In the genomic region with DNA sequence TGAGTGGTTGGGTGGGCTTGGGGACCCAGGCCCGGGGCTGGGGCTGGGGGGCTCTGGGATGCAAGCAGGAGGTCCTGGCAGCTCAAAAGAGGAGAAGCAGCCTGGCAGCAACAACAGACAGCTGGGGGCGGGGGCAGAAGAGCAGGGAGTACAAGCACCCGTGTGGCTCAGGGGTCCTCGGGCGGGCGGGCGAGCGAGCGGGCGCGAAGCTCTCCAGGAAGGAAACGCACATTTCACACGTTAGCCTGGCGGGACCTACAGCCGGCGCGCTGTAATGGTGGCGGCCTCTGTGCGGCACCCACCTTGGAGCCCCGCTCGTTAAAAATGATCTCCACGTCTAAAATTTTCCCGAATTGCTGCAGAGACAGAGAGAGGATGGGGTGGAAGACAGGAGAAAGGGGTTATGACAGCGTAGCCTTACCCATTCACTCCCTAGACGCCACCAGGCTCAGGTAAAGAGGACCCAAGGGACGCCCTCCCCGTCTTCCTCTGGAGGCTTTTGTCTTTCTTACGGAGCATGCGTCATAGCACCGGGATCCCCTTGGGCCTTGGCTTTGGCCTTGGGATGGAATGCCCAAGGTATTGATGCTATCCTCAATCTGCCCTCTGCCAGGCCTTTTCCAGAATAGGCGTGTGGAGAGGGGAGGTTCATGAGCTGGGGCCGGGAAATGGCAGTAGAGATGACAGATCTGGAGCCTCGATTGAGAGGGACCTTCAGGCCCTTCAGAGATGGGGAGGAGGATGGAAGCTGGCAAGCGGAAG, we compare ENCODE assay signal across 10 mouse cellular contexts. TPM values are rescaled to one million over a fixed set of nuclear protein-coding genes. Genes with fewer than 3 reads are reported as not detected.
DNase-seq lines count a peak whose midpoint lies in the region; ATAC-seq lines count a peak whose summit lies in the region.
"Had no signal": no experiment of that assay in that cellular context is flagged by ENCODE, and none has a peak within 500 bp of the region (broad histone marks: within the 10 kb centered on the region; RNA-seq: fewer than 3 reads in every experiment).

No protein-coding gene starts in this region.

- no peak overlapping the region for H3K27ac ChIP-seq in heart, embryonic 13.5 days (replicated peaks)
- no peak overlapping the region for H3K27ac ChIP-seq in limb, embryonic 11.5 days (replicated peaks; ENCODE audit: low read depth, low read length)
- H3K27ac ChIP-seq in limb, embryonic 10.5 days: no peak overlapping the region
- H3K27ac ChIP-seq in embryonic facial prominence, embryonic 13.5 days: no peak overlapping the region
- H3K27ac ChIP-seq: gastrocnemius, adult 2 months had no signal

- H3K9ac ChIP-seq in heart, embryonic 13.5 days: peak overlapping the region; percentile 37; the same call in 1 of the 2 replicates
- peak overlapping the region; percentile 2; the same call in 1 of the 2 replicates for H3K9ac ChIP-seq in limb, embryonic 11.5 days (ENCODE audit: low read length)
- H3K9ac ChIP-seq in embryonic facial prominence, embryonic 13.5 days: no peak overlapping the region

- peak overlapping the region; percentile 35 for H3K4me2 ChIP-seq in heart, embryonic 13.5 days
- H3K4me2 ChIP-seq in limb, embryonic 11.5 days (ENCODE audit: low read depth, severe bottlenecking): no peak overlapping the region
- peak overlapping the region; percentile 35 for H3K4me2 ChIP-seq in embryonic facial prominence, embryonic 13.5 days

- H3K27me3 ChIP-seq in heart, embryonic 13.5 days (replicated peaks): peaks cover 79% of the 10 kb centered on the region
- H3K27me3 ChIP-seq in limb, embryonic 11.5 days (ENCODE audit: control insufficient read depth, insufficient read depth, low read length): peaks cover 24% of the 10 kb centered on the region
- H3K27me3 ChIP-seq in limb, embryonic 10.5 days (ENCODE audit: low read depth, poor library complexity, severe bottlenecking): peaks cover 59% of the 10 kb centered on the region
- H3K27me3 ChIP-seq in embryonic facial prominence, embryonic 13.5 days: peaks cover 36% of the 10 kb centered on the region

- H3K4me3 ChIP-seq in heart, embryonic 13.5 days: no peak overlapping the region
- no peak overlapping the region for H3K4me3 ChIP-seq in limb, embryonic 11.5 days (ENCODE audit: low read depth, low read length)
- no peak overlapping the region for H3K4me3 ChIP-seq in limb, embryonic 10.5 days
- H3K4me3 ChIP-seq in embryonic facial prominence, embryonic 13.5 days: peak overlapping the region; percentile 4; the same call in 1 of the 2 replicates
- H3K4me3 ChIP-seq: gastrocnemius, adult 2 months had no signal

- no peak for ATAC-seq in heart, embryonic 13.5 days (ENCODE audit: extremely low read depth, insufficient number of reproducible peaks, low FRiP score, low TSS enrichment)
- ATAC-seq in limb, embryonic 11.5 days (ENCODE audit: insufficient number of reproducible peaks, low FRiP score, low TSS enrichment, low read depth): no peak
- ATAC-seq in embryonic facial prominence, embryonic 13.5 days (ENCODE audit: insufficient number of reproducible peaks, insufficient read depth, low FRiP score, low TSS enrichment, low read depth): no peak

- peaks cover 11% of the 10 kb centered on the region for H3K4me1 ChIP-seq in heart, embryonic 13.5 days
- 0 out of 2 replicates have a peak, but pooled peaks cover 2% of the 10 kb centered on the region for H3K4me1 ChIP-seq in limb, embryonic 11.5 days (ENCODE audit: control insufficient read depth, insufficient read depth, low read length)
- peaks cover 23% of the 10 kb centered on the region for H3K4me1 ChIP-seq in limb, embryonic 10.5 days
- peaks cover 10% of the 10 kb centered on the region for H3K4me1 ChIP-seq in embryonic facial prominence, embryonic 13.5 days

- 18% methylated on average over 34 of the region's 34 CpGs for WGBS in heart, embryonic 13.5 days
- 20% methylated on average over 34 of the region's 34 CpGs for WGBS in limb, embryonic 11.5 days
- WGBS in limb, embryonic 10.5 days: 24% methylated on average over 34 of the region's 34 CpGs
- 26% methylated on average over 34 of the region's 34 CpGs for WGBS in embryonic facial prominence, embryonic 13.5 days

- no peaks in the 10 kb centered on the region for H3K36me3 ChIP-seq in heart, embryonic 13.5 days
- no peaks in the 10 kb centered on the region for H3K36me3 ChIP-seq in limb, embryonic 11.5 days (ENCODE audit: control insufficient read depth, insufficient read depth, low read length)
- no peaks in the 10 kb centered on the region for H3K36me3 ChIP-seq in limb, embryonic 10.5 days
- H3K36me3 ChIP-seq in embryonic facial prominence, embryonic 13.5 days: no peaks in the 10 kb centered on the region

- H3K9me3 ChIP-seq in heart, embryonic 13.5 days: no peaks in the 10 kb centered on the region
- H3K9me3 ChIP-seq in limb, embryonic 11.5 days (ENCODE audit: control insufficient read depth, low read length): no peaks in the 10 kb centered on the region
- no peaks in the 10 kb centered on the region for H3K9me3 ChIP-seq in limb, embryonic 10.5 days (replicated peaks)
- no peaks in the 10 kb centered on the region for H3K9me3 ChIP-seq in embryonic facial prominence, embryonic 13.5 days

- DNase-seq in heart, postnatal 25 days (ENCODE audit: low spot score): no peak
- DNase-seq in limb, embryonic 11.5 days (ENCODE audit: low spot score): no peak
- no peak for DNase-seq in limb, embryonic 10.5 days (ENCODE audit: low spot score)
- DNase-seq in ES-CJ7 (ENCODE audit: low read depth, low spot score) (peak; percentile 23), MN1 (ENCODE audit: low spot score) (no peak)
- DNase-seq in gastrocnemius, adult 8-10 months (ENCODE audit: low spot score in 2 of 2): no peak
- DNase-seq: gastrocnemius, adult 2 months; thymus, postnatal 36 days had no signal

- intact Hi-C loops in heart, postnatal 25 days (cut with DNase I): no loop called here

RNA-seq across cellular contexts. Expression of gene Engase, which starts 27.0 kb away (rescaled TPM):
- 4.4 and 5.0 TPM in 2 replicates for polyA plus RNA-seq in heart, embryonic 13.5 days (2015; fragmentation: Nextera tagmentation; extraction: Ambion mirVana)
- total RNA-seq in heart, postnatal 25 days (2021): 1 to 10 TPM; 5.7 to 6.3 TPM
- 4.8 and 8.5 TPM in 2 replicates for polyA plus RNA-seq in limb, embryonic 11.5 days (2014; fragmentation: Nextera tagmentation; extraction: Ambion mirVana)
- 7.1 and 8.8 TPM in 2 replicates for polyA plus RNA-seq in limb, embryonic 10.5 days (2016; fragmentation: Nextera tagmentation; extraction: Ambion mirVana)
- 6.5 and 9.6 TPM in 2 replicates for polyA plus RNA-seq in embryonic facial prominence, embryonic 13.5 days (2015; fragmentation: Nextera tagmentation; extraction: Ambion mirVana)
- 1 to 10 TPM; 4.3 to 6.8 (median 4.5) TPM for total RNA-seq in gastrocnemius, adult 8-10 months (2022)
